Mouse (Mus musculus): ENCODE data around the gene Adamts8. TPM values are rescaled to one million over a fixed set of nuclear protein-coding genes. Genes with fewer than 3 reads are reported as not detected.

The Adamts8 gene
- polyA plus RNA-seq, 1 experiment: not detected

DNA sequence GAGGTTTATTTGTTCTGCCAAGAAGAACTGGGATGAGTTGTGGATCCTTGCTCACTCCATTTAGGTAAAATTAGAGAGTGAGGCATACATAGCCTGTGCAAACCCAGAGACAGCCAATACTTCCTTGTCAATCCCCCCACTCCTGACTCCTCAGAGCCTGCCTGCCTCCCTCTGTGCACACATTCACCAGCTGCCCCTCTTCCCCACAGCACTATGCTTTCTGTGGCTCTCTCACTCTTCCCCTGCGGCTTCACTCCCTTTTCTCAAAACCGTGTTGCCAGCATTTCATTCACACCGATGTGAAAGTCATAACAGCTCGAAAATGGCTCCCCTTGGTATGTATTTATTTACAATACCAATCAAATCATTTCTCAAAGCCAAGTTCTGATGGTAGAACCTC lies 10.0 kb upstream of the Adamts8 start:
- WGBS: 79% methylated on average over 4 of the region's 4 CpGs
- Histone ChIP-seq H3K27ac (ENCODE audit: control insufficient read depth, insufficient read depth, low read depth, low read length, poor library complexity) (no peak overlapping the region), H3K4me3 (replicated peaks; ENCODE audit: control insufficient read depth, low read depth, low read length) (no peak overlapping the region), H3K4me1 (ENCODE audit: control insufficient read depth, insufficient read depth, low read length) (no peaks in the 10 kb centered on the region)
- no peak for TF ChIP-seq CTCF (IDR thresholded peaks at IDR 0.05; ENCODE audit: control insufficient read depth, insufficient read depth, low read length)
- TF ChIP-seq POLR2A (IDR thresholded peaks at IDR 0.05; ENCODE audit: borderline replicate concordance, control insufficient read depth, low read depth, low read length): no peak

DNA sequence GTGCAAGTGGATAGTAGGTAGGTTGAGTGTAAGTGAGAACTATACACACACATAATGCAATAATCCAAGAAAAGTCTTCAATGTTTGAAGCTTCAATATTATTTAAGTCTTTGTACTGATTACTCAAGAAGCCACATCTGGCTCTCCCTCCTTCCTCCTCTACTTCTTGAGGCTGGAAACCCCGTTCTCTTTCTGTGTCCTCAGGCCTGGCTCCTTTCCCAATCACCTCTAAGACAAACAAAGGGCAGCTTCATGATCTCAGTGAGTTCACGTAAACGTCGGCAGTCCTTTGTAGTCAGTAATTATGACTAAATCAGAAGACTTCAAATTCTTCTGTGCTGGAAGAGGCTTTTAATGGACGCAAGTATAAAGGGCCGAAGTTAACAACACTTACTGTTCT lies 7.5 kb upstream of the Adamts8 start:
- Histone ChIP-seq H3K4me1 (ENCODE audit: control insufficient read depth, insufficient read depth, low read length) (no peaks in the 10 kb centered on the region), H3K27ac (ENCODE audit: control insufficient read depth, insufficient read depth, low read depth, low read length, poor library complexity) (no peak overlapping the region), H3K4me3 (replicated peaks; ENCODE audit: control insufficient read depth, low read depth, low read length) (no peak overlapping the region)
- TF ChIP-seq POLR2A (IDR thresholded peaks at IDR 0.05; ENCODE audit: borderline replicate concordance, control insufficient read depth, low read depth, low read length): no peak
- no peak for TF ChIP-seq CTCF (IDR thresholded peaks at IDR 0.05; ENCODE audit: control insufficient read depth, insufficient read depth, low read length)
- 65% methylated on average over 6 of the region's 6 CpGs for WGBS

DNA sequence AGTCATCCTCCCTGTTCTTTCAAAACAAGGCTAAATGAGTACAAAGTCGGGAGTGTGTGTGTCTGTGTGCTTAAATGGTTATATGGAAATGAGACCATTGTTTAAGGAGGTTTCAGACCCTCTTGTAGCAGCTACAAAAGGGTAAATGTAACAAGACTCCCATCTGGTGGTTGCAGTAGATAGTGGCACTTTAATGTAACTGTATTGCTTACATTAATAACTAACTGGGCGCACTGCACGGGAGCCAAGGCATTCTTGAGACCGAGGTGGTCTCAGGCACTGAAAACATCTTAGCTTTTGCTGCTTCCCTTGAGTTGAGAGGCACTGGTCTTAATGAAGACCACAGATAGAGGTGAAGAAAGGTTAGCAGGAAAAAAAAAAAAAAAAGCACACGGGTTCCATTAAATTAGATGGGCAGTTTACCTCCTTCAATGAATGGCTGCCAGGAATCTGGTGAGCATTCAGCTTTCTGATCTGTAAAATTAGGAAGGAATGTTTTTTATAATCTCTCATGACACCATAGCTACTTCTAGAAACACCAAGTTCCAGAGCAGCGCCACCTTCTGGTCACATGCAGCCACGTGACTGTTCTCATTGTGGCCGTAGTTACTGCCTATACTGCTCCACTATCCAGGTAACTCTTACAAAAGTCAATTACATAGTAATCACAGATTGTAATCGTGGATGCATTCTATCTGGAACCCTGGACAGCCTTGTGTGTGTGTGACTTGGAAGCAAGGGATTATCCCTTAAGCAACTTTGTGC lies 5.5 kb upstream of the Adamts8 start:
- H3K4me1 ChIP-seq (ENCODE audit: control insufficient read depth, insufficient read depth, low read length): no peaks in the 10 kb centered on the region
- WGBS: 21% methylated on average over 9 of the region's 9 CpGs
- H3K27ac ChIP-seq (ENCODE audit: control insufficient read depth, insufficient read depth, low read depth, low read length, poor library complexity): no peak overlapping the region
- H3K4me3 ChIP-seq (replicated peaks; ENCODE audit: control insufficient read depth, low read depth, low read length): no peak overlapping the region
- no peak for TF ChIP-seq POLR2A (IDR thresholded peaks at IDR 0.05; ENCODE audit: borderline replicate concordance, control insufficient read depth, low read depth, low read length)
- TF ChIP-seq CTCF (IDR thresholded peaks at IDR 0.05; ENCODE audit: control insufficient read depth, insufficient read depth, low read length): peak; percentile 43

DNA sequence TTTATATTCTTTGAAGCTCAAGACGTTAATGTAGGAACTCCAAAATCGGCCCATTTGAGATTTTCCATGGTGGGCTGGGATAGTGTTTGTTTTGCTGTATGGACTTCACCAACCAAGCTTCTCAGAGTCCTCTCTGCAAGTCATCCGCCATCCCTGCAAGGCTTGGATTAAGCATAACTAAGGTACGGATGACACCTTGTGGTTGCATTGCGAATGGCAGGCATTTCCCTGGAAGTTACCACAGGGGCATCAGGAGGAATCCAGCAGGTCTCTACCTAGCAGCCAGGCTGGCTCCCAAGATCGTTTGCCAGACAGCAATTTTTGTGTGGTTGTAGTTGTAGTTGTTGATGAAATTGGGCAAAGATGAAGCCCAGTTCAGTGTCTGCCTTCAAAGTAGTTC lies 2.0 kb upstream of the Adamts8 start:
- 7% methylated on average over 6 of the region's 6 CpGs for WGBS

DNA sequence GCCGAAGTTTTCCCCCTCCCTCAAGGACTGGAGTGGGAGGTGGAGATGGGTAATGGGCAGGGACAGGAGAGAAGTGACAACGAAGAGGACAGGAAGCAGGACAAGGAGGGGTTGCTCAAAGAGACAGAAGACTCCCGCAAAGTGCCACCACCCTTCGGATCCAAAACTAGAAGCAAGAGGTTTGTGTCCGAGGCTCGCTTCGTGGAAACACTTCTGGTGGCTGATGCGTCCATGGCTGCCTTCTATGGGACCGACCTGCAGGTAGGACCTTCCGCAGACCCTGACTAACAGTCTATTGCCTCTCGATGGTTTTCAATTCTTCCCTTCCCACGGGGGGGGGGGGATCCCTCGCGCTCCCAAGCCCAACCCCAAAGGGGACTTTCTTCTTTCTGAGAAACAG lies 979 bp downstream of the Adamts8 start:
- no peak overlapping the region for H3K4me3 ChIP-seq (replicated peaks; ENCODE audit: control insufficient read depth, low read depth, low read length)
- TF ChIP-seq CTCF (IDR thresholded peaks at IDR 0.05; ENCODE audit: control insufficient read depth, insufficient read depth, low read length) (no peak), POLR2A (IDR thresholded peaks at IDR 0.05; ENCODE audit: borderline replicate concordance, control insufficient read depth, low read depth, low read length) (no peak)
- WGBS: 6% methylated on average over 14 of the region's 14 CpGs

More for the DNA sequence above, 2.0 kb upstream of the Adamts8 start:
- Histone ChIP-seq H3K27ac (ENCODE audit: control insufficient read depth, insufficient read depth, low read depth, low read length, poor library complexity) (no peak overlapping the region), H3K4me1 (ENCODE audit: control insufficient read depth, insufficient read depth, low read length) (no peaks in the 10 kb centered on the region), H3K4me3 (replicated peaks; ENCODE audit: control insufficient read depth, low read depth, low read length) (no peak overlapping the region)
- TF ChIP-seq POLR2A (IDR thresholded peaks at IDR 0.05; ENCODE audit: borderline replicate concordance, control insufficient read depth, low read depth, low read length): no peak
- peak; percentile 62 for TF ChIP-seq CTCF (IDR thresholded peaks at IDR 0.05; ENCODE audit: control insufficient read depth, insufficient read depth, low read length)

DNA sequence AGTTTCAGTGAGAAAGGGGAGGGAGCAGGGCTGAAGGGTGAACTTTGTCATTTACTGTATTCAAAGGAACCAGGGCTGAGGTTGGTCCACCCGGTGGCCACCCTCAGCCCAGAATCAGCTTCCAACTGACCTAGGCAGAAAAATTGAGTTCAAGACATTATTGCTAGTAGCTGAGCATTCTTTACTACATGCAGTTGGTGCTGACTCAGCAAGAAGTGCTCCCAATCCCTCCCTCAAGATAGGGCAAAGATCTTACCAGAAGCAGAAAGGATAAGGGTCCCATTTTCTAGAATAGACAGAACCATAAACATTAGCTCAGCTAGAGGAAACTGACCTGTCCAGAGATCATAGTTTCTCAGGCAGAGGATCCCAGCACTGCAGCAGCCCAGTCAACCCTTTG lies 1.9 kb downstream of the Adamts8 start:
- Histone ChIP-seq H3K4me3 (replicated peaks; ENCODE audit: control insufficient read depth, low read depth, low read length) (no peak overlapping the region), H3K4me1 (ENCODE audit: control insufficient read depth, insufficient read depth, low read length) (no peaks in the 10 kb centered on the region), H3K27ac (ENCODE audit: control insufficient read depth, insufficient read depth, low read depth, low read length, poor library complexity) (no peak overlapping the region)
- no peak for TF ChIP-seq CTCF (IDR thresholded peaks at IDR 0.05; ENCODE audit: control insufficient read depth, insufficient read depth, low read length)
- TF ChIP-seq POLR2A (IDR thresholded peaks at IDR 0.05; ENCODE audit: borderline replicate concordance, control insufficient read depth, low read depth, low read length): no peak
- WGBS: 19% methylated on average over 1 of the region's 1 CpGs

More for the DNA sequence above, 979 bp downstream of the Adamts8 start:
- Histone ChIP-seq H3K4me1 (ENCODE audit: control insufficient read depth, insufficient read depth, low read length) (no peaks in the 10 kb centered on the region), H3K27ac (ENCODE audit: control insufficient read depth, insufficient read depth, low read depth, low read length, poor library complexity) (no peak overlapping the region)

DNA sequence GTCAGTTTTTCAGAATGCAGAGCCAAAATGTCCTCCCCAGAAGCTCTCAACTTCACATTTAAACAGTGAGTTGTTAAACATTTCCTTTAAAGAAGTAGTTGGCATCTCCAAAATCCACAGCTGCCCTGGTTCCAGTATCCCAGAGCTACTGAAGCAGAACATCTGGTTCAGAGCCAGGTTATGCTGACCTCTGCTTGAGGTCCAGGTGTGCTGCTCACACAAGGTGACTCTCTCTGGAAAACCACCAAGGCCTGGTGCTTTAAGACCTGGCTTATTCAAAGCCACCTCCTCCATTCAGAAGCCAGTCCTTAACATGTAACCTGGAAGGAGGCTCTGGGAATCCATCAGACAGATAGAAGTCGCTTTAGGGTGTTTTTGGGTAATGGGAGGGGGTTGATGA lies 2.9 kb downstream of the Adamts8 start:
- 41% methylated on average over 1 of the region's 1 CpGs for WGBS
- no peak overlapping the region for H3K4me3 ChIP-seq (replicated peaks; ENCODE audit: control insufficient read depth, low read depth, low read length)
- no peaks in the 10 kb centered on the region for H3K4me1 ChIP-seq (ENCODE audit: control insufficient read depth, insufficient read depth, low read length)
- H3K27ac ChIP-seq (ENCODE audit: control insufficient read depth, insufficient read depth, low read depth, low read length, poor library complexity): no peak overlapping the region
- TF ChIP-seq POLR2A (IDR thresholded peaks at IDR 0.05; ENCODE audit: borderline replicate concordance, control insufficient read depth, low read depth, low read length): no peak
- TF ChIP-seq CTCF (IDR thresholded peaks at IDR 0.05; ENCODE audit: control insufficient read depth, insufficient read depth, low read length): no peak

DNA sequence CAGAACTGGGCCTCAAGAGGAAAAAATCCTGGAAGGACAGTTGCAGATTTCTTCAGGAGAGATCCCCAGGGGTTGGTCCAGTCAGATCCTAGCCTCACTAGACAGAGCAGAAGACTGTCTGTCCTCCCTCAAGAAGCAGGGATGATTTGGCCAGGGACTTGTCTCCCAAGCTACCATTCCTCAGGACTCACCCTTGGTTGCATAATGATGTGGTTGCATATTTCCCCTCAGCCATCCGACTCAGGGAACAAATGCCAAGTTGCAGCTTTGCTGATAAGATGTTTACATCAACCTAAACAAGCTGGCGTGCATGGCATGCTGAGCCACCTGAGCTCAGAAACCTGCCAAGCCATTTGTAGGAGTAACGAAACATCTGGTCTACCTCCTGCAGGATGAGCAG lies 7.1 kb downstream of the Adamts8 start:
- 40% methylated on average over 3 of the region's 3 CpGs for WGBS
- H3K27ac ChIP-seq (ENCODE audit: control insufficient read depth, insufficient read depth, low read depth, low read length, poor library complexity): no peak overlapping the region
- TF ChIP-seq POLR2A (IDR thresholded peaks at IDR 0.05; ENCODE audit: borderline replicate concordance, control insufficient read depth, low read depth, low read length) (no peak), CTCF (IDR thresholded peaks at IDR 0.05; ENCODE audit: control insufficient read depth, insufficient read depth, low read length) (no peak)
- no peak overlapping the region for H3K4me3 ChIP-seq (replicated peaks; ENCODE audit: control insufficient read depth, low read depth, low read length)
- no peaks in the 10 kb centered on the region for H3K4me1 ChIP-seq (ENCODE audit: control insufficient read depth, insufficient read depth, low read length)
